Mouse (Mus musculus): Measurements from ENCODE around the gene Mnd1. TPM values are rescaled to one million over a fixed set of nuclear protein-coding genes. Genes with fewer than 3 reads are reported as not detected.
A peak's percentile ranks its signal among the peaks of the same experiment; 100 is the strongest.

The Mnd1 gene
- polyA plus RNA-seq, 1 experiment from 2014 or later = 6.8 TPM

DNA sequence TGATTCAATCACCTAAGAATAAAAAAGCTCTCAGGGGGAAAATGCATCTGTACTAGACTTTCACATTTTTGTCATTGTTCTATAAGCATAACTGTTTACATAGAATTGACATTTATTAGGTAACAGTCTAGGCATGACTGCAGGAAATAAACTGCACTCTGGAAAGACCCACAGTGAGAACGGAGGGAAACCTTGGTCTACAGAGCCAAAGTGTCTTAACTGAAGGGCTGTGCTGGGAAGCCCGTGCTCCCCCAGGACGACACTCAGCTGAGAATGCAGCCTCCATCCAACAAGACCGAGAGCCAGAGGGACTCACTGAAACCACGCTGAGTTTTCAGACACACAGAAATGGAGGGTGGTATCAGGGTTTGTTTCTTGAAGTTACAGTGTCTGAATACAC is 24.8 kb downstream of the Mnd1 start:
- Histone ChIP-seq H3K4me1 (replicated peaks) (peaks cover 18% of the 10 kb centered on the region), H3K27me3 (no peaks in the 10 kb centered on the region), H3K27ac (replicated peaks) (no peak overlapping the region), H3K9ac (no peak overlapping the region), H3K36me3 (replicated peaks) (no peaks in the 10 kb centered on the region), H3K9me3 (replicated peaks) (no peaks in the 10 kb centered on the region), H3K4me2 (no peak overlapping the region), H3K4me3 (replicated peaks) (no peak overlapping the region)
- WGBS (ENCODE audit: insufficient replicate concordance) = 65% methylated on average over 5 of the region's 5 CpGs
- ATAC-seq (ENCODE audit: insufficient read depth) = no peak

DNA sequence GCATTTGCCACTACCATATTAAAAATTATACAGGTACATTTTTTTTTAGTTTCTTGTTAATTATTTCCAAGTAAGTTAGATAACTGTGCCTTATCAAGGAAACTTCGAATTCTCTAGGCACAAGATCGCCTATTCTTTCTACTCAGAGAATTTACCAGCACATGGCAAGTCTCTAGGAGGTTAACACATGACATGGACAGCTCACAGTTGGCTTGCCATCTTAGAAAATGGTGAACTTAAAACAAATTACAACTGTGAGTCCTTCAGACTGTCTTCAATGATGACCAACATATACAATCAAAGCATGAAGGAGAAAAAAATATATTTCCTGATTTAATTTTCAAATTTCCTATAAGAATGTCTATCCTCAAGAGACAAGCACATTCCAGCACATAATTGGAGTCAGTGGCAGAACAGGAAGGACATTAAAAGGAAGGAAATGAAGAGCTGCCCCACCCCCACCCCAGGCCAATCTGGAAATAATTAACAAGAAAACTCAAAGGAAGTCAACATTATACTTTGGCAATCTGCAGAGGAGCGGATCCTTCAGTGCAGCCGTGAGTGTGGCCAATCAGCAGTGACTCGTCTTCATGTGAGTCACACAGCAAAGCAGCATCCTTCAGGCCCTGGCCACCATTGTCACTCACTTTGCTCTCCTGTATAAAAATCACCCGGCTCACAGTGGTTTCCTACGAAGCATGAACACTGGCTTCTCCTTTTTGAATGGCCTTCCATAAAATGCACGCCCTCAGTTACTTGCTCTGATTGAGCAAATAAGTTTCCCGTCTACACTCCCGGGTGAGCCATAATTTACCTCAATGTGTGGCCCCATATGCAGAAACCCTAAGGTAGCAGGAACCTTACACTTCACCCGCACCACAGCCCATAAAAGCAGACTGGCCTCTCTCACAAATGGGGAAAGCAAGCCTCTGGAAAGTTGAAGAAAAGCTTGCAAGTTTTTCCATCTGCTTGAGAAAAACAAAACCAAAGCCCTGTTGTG is 26.4 kb downstream of the Mnd1 start:
- H3K27ac ChIP-seq (replicated peaks) = no peak overlapping the region
- ATAC-seq (ENCODE audit: insufficient read depth) = peak; percentile 34; the same call in 1 of the 2 replicates
- peaks cover 12% of the 10 kb centered on the region for H3K4me1 ChIP-seq (replicated peaks)
- no peaks in the 10 kb centered on the region for H3K9me3 ChIP-seq (replicated peaks)
- H3K27me3 ChIP-seq = no peaks in the 10 kb centered on the region
- WGBS (ENCODE audit: insufficient replicate concordance) = 45% methylated on average over 11 of the region's 11 CpGs
- no peaks in the 10 kb centered on the region for H3K36me3 ChIP-seq (replicated peaks)
- H3K9ac ChIP-seq = no peak overlapping the region
- no peak overlapping the region for H3K4me2 ChIP-seq
- no peak overlapping the region for H3K4me3 ChIP-seq (replicated peaks)

DNA sequence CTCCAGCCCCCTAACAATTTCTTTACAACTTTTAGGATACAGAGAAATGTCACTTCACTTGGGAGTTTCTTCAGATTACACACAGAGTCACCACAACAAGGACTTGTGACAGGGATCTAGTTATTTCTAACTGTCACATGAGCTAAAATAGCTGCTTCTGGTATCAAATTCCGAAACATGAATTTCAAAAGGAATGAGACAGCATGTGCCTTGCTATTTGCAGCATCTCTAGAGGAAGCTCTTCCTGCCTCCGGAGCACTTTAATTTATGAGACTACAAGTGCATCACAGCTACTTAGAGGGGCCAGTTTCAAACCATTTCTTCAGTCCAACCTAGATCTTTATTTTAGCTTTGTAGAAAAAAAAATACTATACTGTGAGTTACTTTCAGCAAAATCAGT is 28.2 kb downstream of the Mnd1 start:
- Histone ChIP-seq H3K36me3 (replicated peaks) (no peaks in the 10 kb centered on the region), H3K27ac (replicated peaks) (no peak overlapping the region), H3K4me2 (no peak overlapping the region), H3K27me3 (no peaks in the 10 kb centered on the region), H3K4me1 (replicated peaks) (peaks cover 12% of the 10 kb centered on the region), H3K9me3 (replicated peaks) (no peaks in the 10 kb centered on the region), H3K4me3 (replicated peaks) (no peak overlapping the region), H3K9ac (no peak overlapping the region)
- no peak for ATAC-seq (ENCODE audit: insufficient read depth)
- 65% methylated on average over 2 of the region's 2 CpGs for WGBS (ENCODE audit: insufficient replicate concordance)

DNA sequence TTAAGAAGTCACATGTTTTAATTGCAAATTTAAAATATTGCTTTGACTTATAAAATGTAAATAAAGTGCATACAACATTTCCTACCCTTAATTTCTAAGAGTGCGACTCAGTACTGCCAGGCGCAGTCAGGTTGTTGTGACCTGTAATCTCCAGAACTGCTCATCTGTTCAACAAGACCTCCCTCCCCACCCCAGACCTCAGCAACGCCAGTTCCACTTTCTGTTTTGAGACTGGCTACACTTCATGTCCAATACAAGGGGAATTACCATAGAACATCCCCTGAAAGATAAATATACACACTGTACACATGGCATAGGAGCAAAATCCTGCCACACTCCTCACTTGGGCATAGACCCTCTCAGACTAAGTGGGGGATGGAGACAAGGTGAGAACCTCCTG is 28.9 kb downstream of the Mnd1 start:
- 69% methylated on average over 3 of the region's 3 CpGs for WGBS (ENCODE audit: insufficient replicate concordance)
- Histone ChIP-seq H3K4me3 (replicated peaks) (no peak overlapping the region), H3K4me2 (no peak overlapping the region), H3K27me3 (no peaks in the 10 kb centered on the region), H3K27ac (replicated peaks) (no peak overlapping the region), H3K9me3 (replicated peaks) (no peaks in the 10 kb centered on the region), H3K4me1 (replicated peaks) (peaks cover 12% of the 10 kb centered on the region), H3K9ac (no peak overlapping the region), H3K36me3 (replicated peaks) (no peaks in the 10 kb centered on the region)
- no peak for ATAC-seq (ENCODE audit: insufficient read depth)

DNA sequence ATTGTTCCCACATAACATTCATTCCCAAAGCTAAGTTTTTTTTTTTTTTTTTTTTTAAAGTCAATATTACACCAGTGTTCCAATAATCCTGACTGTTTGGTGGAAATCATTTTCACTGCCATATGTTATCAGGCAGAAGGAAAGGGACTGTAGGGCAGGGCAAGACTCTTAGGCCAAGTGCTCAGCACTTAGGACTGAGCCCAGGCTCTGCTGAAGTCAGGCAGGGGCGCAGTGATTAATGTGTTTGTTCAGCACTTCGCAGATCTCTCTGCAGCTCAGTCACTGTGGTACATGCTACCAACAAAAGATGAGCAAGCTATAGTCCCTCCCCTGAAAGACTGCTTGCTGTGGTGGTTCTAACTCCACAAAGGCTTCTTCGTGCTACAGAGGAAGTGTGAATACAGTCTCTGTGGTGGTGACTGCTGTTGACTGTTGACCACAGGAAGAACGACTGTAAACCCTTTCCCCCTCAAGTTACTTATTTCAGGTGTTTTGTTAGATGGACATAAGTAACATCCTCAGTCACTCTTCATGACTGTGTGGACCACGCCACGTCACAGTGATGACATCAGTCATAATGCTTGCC is 29.8 kb downstream of the Mnd1 start:
- no peak overlapping the region for H3K4me2 ChIP-seq
- H3K27me3 ChIP-seq = no peaks in the 10 kb centered on the region
- peaks cover 12% of the 10 kb centered on the region for H3K4me1 ChIP-seq (replicated peaks)
- no peak overlapping the region for H3K4me3 ChIP-seq (replicated peaks)
- H3K9ac ChIP-seq = no peak overlapping the region
- 41% methylated on average over 6 of the region's 6 CpGs for WGBS (ENCODE audit: insufficient replicate concordance)
- no peak for ATAC-seq (ENCODE audit: insufficient read depth)
- H3K36me3 ChIP-seq (replicated peaks) = no peaks in the 10 kb centered on the region
- H3K27ac ChIP-seq (replicated peaks) = no peak overlapping the region
- no peaks in the 10 kb centered on the region for H3K9me3 ChIP-seq (replicated peaks)

DNA sequence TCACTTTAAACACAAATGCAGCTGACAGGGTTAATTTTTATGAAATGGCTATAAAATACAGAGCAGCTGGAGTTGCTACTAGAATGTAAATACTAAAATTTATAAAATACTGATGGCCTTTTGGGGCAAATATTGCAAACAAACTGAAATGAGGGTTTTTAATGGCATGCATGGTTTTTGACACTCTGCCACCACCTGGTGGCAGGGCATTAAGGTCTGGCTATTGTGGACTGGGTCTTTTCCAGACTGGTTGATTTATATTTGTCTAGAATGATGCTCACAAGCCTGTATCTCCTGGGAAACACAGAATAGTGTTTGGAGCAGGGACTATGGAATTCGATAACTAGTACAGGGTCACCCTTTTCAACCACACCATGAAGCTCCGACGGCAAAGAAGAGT is 32.1 kb downstream of the Mnd1 start:
- no peak for ATAC-seq (ENCODE audit: insufficient read depth)

DNA sequence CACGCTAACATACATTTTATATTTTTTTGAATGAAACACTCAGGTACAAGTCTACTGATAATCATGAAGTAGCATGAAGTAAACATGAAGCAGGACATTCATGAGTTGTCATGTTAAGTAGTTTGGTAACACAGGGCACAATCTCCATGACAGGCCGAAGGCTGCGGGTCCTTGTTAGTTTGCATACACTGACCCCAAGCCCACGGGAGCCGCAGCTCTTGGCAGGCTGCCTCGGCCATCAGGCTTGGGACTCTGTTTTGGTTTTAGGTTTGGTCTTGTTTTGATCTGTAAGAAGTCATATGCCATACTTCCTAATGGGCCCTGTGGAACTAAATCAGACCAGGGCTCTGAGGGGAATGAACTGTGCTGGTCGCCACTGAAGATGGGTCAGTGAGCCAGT is 36.9 kb downstream of the Mnd1 start:
- no peak overlapping the region for H3K4me2 ChIP-seq
- no peak for ATAC-seq (ENCODE audit: insufficient read depth)
- H3K4me1 ChIP-seq (replicated peaks) = no peaks in the 10 kb centered on the region
- no peaks in the 10 kb centered on the region for H3K27me3 ChIP-seq
- H3K27ac ChIP-seq (replicated peaks) = no peak overlapping the region
- no peaks in the 10 kb centered on the region for H3K36me3 ChIP-seq (replicated peaks)
- no peak overlapping the region for H3K4me3 ChIP-seq (replicated peaks)
- H3K9ac ChIP-seq = no peak overlapping the region
- 78% methylated on average over 7 of the region's 7 CpGs for WGBS (ENCODE audit: insufficient replicate concordance)
- H3K9me3 ChIP-seq (replicated peaks) = no peaks in the 10 kb centered on the region

More for the DNA sequence above, 32.1 kb downstream of the Mnd1 start:
- H3K9ac ChIP-seq = no peak overlapping the region
- WGBS (ENCODE audit: insufficient replicate concordance) = 72% methylated on average over 3 of the region's 3 CpGs
- no peaks in the 10 kb centered on the region for H3K36me3 ChIP-seq (replicated peaks)
- H3K4me3 ChIP-seq (replicated peaks) = no peak overlapping the region
- 0 out of 2 replicates have a peak, but pooled peaks cover 3% of the 10 kb centered on the region for H3K4me1 ChIP-seq (replicated peaks)
- H3K4me2 ChIP-seq = no peak overlapping the region
- H3K9me3 ChIP-seq (replicated peaks) = no peaks in the 10 kb centered on the region
- H3K27ac ChIP-seq (replicated peaks) = no peak overlapping the region
- H3K27me3 ChIP-seq = no peaks in the 10 kb centered on the region

DNA sequence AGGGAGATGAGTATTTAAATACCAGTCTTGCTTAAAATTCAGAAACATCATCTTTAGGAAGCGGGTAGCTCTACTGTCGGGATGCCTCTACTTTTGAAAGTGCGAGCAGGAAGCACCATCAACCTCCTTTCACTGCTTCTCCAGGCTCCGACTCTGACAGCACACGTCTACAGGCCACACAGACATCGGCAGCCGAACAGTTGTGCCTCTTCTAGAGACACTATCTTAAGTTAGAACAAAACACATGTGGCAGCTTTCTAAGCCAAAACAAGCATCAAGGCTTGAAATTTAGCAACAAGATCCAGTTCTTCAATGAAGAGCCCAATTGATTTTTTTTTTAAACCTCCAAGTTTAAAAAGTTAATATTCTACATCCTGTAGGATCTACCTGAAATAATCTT is 37.4 kb downstream of the Mnd1 start:
- no peaks in the 10 kb centered on the region for H3K27me3 ChIP-seq
- no peaks in the 10 kb centered on the region for H3K9me3 ChIP-seq (replicated peaks)
- WGBS (ENCODE audit: insufficient replicate concordance) = 75% methylated on average over 7 of the region's 7 CpGs
- no peaks in the 10 kb centered on the region for H3K4me1 ChIP-seq (replicated peaks)
- no peaks in the 10 kb centered on the region for H3K36me3 ChIP-seq (replicated peaks)
- H3K9ac ChIP-seq = no peak overlapping the region
- ATAC-seq (ENCODE audit: insufficient read depth) = no peak
- H3K4me3 ChIP-seq (replicated peaks) = no peak overlapping the region
- no peak overlapping the region for H3K4me2 ChIP-seq
- H3K27ac ChIP-seq (replicated peaks) = no peak overlapping the region

DNA sequence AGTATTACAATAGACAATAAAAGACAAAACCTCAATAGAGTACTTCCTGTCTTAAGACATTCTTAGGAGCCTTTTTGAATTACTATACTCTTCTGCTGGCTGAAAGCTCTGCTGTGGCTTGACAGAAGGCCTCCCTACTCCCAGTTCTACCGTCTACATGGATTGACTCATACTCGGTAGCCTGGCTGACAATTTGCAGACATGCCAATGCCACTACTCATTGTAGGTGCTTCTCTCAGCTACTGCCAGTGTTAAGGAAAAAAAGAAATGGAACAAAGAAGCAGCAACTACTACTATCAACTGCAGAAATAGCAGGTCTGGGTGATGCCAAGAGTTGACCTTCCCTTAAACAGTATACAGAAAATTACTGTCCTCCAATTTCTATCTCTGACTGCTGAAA is 47.0 kb downstream of the Mnd1 start:
- 62% methylated on average over 2 of the region's 2 CpGs for WGBS (ENCODE audit: insufficient replicate concordance)
- no peaks in the 10 kb centered on the region for H3K36me3 ChIP-seq (replicated peaks)
- no peak overlapping the region for H3K4me3 ChIP-seq (replicated peaks)
- ATAC-seq (ENCODE audit: insufficient read depth) = no peak
- H3K4me1 ChIP-seq (replicated peaks) = no peaks in the 10 kb centered on the region
- H3K27ac ChIP-seq (replicated peaks) = no peak overlapping the region
- H3K9ac ChIP-seq = no peak overlapping the region
- no peaks in the 10 kb centered on the region for H3K27me3 ChIP-seq
- no peak overlapping the region for H3K4me2 ChIP-seq
- no peaks in the 10 kb centered on the region for H3K9me3 ChIP-seq (replicated peaks)

DNA sequence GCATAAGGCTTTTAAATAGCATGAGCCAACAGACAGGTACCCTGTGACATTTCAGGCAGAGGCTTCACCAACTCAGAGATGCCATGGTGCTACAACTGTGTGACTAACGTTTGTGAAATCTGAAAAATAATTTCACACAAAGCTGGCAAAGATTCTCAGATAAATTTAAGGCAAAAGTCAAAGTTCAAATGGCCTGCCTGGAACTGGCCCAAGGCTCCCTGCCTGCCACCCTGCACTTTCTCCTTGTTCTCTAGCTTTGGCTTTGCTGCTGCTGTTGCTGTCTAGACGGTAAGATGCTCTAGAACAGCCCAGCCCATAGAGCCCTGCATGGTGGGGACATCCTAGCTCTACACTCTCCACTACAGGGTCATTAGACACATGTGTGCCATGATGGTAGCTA is 49.5 kb downstream of the Mnd1 start:
- no peak overlapping the region for H3K27ac ChIP-seq (replicated peaks)
- H3K36me3 ChIP-seq (replicated peaks) = no peaks in the 10 kb centered on the region
- no peak overlapping the region for H3K4me3 ChIP-seq (replicated peaks)
- no peaks in the 10 kb centered on the region for H3K4me1 ChIP-seq (replicated peaks)
- no peak overlapping the region for H3K9ac ChIP-seq
- no peak overlapping the region for H3K4me2 ChIP-seq
- 60% methylated on average over 2 of the region's 2 CpGs for WGBS (ENCODE audit: insufficient replicate concordance)
- H3K27me3 ChIP-seq = no peaks in the 10 kb centered on the region
- ATAC-seq (ENCODE audit: insufficient read depth) = no peak
- no peaks in the 10 kb centered on the region for H3K9me3 ChIP-seq (replicated peaks)

DNA sequence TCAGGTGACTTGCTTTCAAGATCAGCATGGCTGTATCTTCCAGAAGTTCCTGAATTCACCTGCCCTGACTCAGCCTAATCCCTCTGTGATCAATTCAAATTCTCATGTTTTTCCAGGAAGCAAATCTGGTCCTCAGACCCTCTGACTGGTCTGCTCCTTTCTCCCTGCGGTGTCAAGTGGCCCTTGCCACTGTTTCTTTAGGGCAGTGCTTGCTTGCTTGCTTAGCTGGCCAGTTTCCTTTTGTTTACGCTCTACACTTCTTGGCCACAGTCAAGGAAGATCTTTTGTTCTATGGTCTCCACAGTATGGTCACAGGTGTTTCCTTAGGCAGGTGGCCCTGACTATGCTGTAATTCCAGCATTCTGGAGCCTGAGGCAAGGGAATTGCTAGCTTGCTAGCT is 52.0 kb downstream of the Mnd1 start:
- Histone ChIP-seq H3K36me3 (replicated peaks) (no peaks in the 10 kb centered on the region), H3K4me2 (no peak overlapping the region), H3K4me3 (replicated peaks) (no peak overlapping the region), H3K9ac (no peak overlapping the region), H3K9me3 (replicated peaks) (no peaks in the 10 kb centered on the region), H3K4me1 (replicated peaks) (no peaks in the 10 kb centered on the region), H3K27me3 (no peaks in the 10 kb centered on the region), H3K27ac (replicated peaks) (no peak overlapping the region)
- WGBS (ENCODE audit: insufficient replicate concordance) = 75% methylated on average over 2 of the region's 2 CpGs
- ATAC-seq (ENCODE audit: insufficient read depth) = no peak
